Mouse (Mus musculus) G1E (cell line): ENCODE measurements around the gene Ttll3. TPM values are rescaled to one million over a fixed set of nuclear protein-coding genes. Genes with fewer than 3 reads are reported as not detected.

Experiments
- ATAC-seq: 2 replicates; pipeline ENCODE4 v1.8.0; 2016; ENCODE audit warnings: mild to moderate bottlenecking; ENCODE audit not compliant: insufficient number of reproducible peaks, poor library complexity, low FRiP score, severe bottlenecking; ENCODE audit errors: extremely low read depth
- DNase-seq: peaks from one replicate; pipeline ENCODE4 v3.0.0; 2012; ENCODE audit warnings: low spot score
- H3K27me3 ChIP-seq: 2 replicates; pipeline ENCODE4 v1.6.1; 2012; ENCODE audit warnings: mild to moderate bottlenecking, low read length, inconsistent platforms; ENCODE audit not compliant: insufficient read depth
- H3K36me3 ChIP-seq: replicated peaks from 2 replicates; pipeline ENCODE3; 2012; ENCODE audit warnings: mild to moderate bottlenecking, inconsistent platforms
- H3K4me1 ChIP-seq: 2 replicates; pipeline ENCODE4 v1.6.1; 2012; ENCODE audit warnings: low read depth, low read length, inconsistent platforms, mixed read lengths; ENCODE audit not compliant: insufficient read depth
- H3K4me3 ChIP-seq: 2 replicates; pipeline ENCODE4 v1.5.1; 2012; ENCODE audit warnings: low read depth, mild to moderate bottlenecking, inconsistent platforms, low read length, moderate library complexity, mixed read lengths
- H3K9me3 ChIP-seq: replicated peaks from 2 replicates; pipeline ENCODE4 v1.6.1; 2012; ENCODE audit warnings: inconsistent platforms
- CTCF ChIP-seq: IDR thresholded peaks from 2 replicates; pipeline ENCODE4 v1.5.1; 2012; ENCODE audit warnings: low read depth, low read length, inconsistent platforms, mixed read lengths
- GATA1 ChIP-seq: IDR thresholded peaks from 2 replicates; pipeline ENCODE4 v1.6.1; 2012; ENCODE audit warnings: borderline replicate concordance, low read length, inconsistent platforms, mixed read lengths
- GATA2 ChIP-seq: IDR thresholded peaks from 2 replicates; pipeline ENCODE4 v1.6.1; 2012; ENCODE audit warnings: low read depth, low read length, inconsistent platforms, borderline replicate concordance
- POLR2AphosphoS5 ChIP-seq: IDR thresholded peaks from 2 replicates; pipeline ENCODE4 v1.6.1; 2012; ENCODE audit warnings: low read depth, low read length, inconsistent platforms; ENCODE audit not compliant: insufficient replicate concordance
- TAL1 ChIP-seq: conservative IDR thresholded peaks from 2 replicates; pipeline ENCODE4 v1.6.1; 2012; ENCODE audit warnings: low read depth, low read length, inconsistent platforms, mixed read lengths
- polyA plus RNA-seq: library from polyadenylated mRNA; stranded (reverse); fragments of >175 nt; gene quantifications from 2 replicates; pipeline ENCODE4 v1.2.3, GENCODE M21; 2012
- total RNA-seq, 2 experiments: library from RNA; stranded (forward) in 1 of 2; stranded (reverse) in 1 of 2; fragments of 200-1000 nt in 1 of 2; fragments of >200 nt in 1 of 2; fragmentation: Nextera tagmentation in 1 of 2; gene quantifications; 2 replicates each; pipeline ENCODE4 v1.2.3; 2014 to 2017

The Ttll3 gene
- total and polyA plus RNA-seq, 3 experiments: 15.1 to 47.6 (median 20.5) TPM

DNA sequence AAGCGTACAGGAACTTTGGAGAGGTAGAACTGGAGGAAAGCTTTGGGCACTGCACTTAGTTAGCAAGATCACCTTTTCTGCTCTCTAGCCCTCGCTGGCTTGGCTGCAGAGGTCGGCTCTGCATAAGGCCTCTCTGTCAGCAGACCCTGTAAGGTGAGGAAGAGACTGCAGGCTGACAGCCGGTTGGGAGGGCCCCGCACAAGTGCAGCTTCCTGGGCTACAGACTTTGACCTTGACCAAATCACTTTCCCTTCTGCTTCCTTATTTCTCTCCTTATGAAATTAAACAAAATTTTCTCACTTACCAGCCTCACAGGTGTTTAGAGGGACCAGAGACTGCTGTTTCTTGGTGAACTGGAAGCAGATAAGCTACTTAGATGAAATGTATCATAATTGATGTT is 65.9 kb downstream of the Ttll3 start:
- ATAC-seq: no peak
- Histone ChIP-seq H3K36me3 (no peaks in the 10 kb centered on the region), H3K4me1 (no peaks in the 10 kb centered on the region), H3K4me3 (no peak overlapping the region), H3K9me3 (no peaks in the 10 kb centered on the region), H3K27me3 (peaks cover 35% of the 10 kb centered on the region)
- no peak for DNase-seq
- no peak for TF ChIP-seq TAL1
- TF ChIP-seq POLR2AphosphoS5: no peak
- no peak for TF ChIP-seq GATA1
- TF ChIP-seq GATA2: no peak
- TF ChIP-seq CTCF: no peak

DNA sequence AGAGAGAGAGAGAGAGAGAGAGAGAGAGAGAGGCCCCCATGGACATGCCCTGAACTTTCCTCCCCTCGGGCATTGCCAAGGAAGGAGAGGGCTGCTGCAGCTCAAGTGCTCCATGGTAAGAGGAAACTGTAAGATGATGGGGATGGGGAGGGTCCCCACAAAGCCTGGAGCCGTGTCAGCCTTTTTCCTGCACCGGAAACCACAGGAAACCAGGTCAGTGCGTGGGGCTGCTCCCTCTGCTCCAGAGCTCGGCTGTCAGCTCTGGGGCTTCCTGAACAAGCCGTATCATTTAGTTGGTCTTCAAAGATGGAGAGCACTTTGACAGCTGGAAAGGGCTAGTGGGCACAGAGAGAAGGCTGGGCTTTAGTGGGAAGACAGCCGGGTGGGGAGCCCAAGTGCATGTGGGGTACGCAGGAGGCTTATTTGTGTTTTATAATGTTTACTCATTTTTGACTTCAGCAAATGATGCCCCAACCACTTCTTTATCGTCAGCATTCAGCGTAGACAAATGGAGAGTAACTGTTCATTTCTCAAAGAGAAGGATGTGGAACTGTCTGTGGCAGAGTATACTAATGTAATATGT is 69.0 kb downstream of the Ttll3 start, which contains the start of gene Il17re:
Gene Il17re (plus strand): TSS at position 533 of the 583 bp plus-strand sequence.
- Histone ChIP-seq H3K27me3 (peaks cover 43% of the 10 kb centered on the region), H3K4me3 (no peak within 1 kb of the TSS), H3K4me1 (no peaks in the 10 kb centered on the region), H3K36me3 (no peaks in the 10 kb centered on the region), H3K9me3 (no peaks in the 10 kb centered on the region)
- DNase-seq: no peak
- no peak for ATAC-seq
- TF ChIP-seq GATA2 (no peak), TAL1 (no peak), CTCF (no peak), POLR2AphosphoS5 (no peak), GATA1 (no peak)

DNA sequence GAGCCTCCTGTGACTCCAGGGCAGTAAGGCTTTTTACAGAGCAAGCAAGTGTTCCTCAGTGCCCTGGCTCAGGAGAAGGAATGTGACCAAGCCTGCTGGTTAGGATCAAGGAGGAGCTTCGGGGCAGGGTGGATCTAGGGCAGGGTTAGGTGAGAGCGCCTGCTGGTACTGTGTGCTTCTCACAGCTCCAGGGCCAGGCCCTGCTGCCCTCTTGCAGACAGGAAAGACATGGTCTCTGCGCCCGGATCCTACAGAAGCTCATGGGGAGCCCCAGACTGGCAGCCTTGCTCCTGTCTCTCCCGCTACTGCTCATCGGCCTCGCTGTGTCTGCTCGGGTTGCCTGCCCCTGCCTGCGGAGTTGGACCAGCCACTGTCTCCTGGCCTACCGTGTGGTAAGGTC is 69.6 kb downstream of the Ttll3 start:
- no peak overlapping the region for H3K4me3 ChIP-seq
- TF ChIP-seq TAL1 (no peak), GATA2 (no peak), POLR2AphosphoS5 (no peak), CTCF (no peak), GATA1 (no peak)
- DNase-seq (no peak), ATAC-seq (no peak)
- no peaks in the 10 kb centered on the region for H3K36me3 ChIP-seq
- H3K27me3 ChIP-seq: peaks cover 43% of the 10 kb centered on the region
- H3K9me3 ChIP-seq: no peaks in the 10 kb centered on the region
- H3K4me1 ChIP-seq: no peaks in the 10 kb centered on the region

DNA sequence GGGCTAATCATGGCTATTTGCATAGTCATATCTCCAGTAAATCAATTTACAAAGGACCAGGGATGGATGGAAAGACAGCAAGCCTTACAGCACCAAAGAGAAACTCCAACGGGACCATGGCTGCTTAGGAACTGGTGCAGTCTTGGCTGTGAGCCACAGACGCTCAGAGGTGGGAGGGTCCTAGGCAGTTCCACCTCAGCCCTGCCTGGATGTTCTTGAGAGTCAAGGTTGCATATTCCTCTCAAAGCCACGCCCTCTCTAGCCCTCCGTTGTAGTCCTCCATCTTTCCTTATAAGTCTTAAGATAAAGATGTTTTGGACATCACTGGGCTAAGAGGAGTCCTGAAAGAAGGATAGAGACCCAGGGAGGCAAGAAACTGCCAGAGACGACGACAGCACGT is 75.0 kb downstream of the Ttll3 start:
- H3K4me3 ChIP-seq: no peak overlapping the region
- no peak for ATAC-seq
- TF ChIP-seq GATA1: no peak
- TF ChIP-seq TAL1: no peak
- TF ChIP-seq GATA2: no peak
- no peak for TF ChIP-seq CTCF
- no peak for TF ChIP-seq POLR2AphosphoS5
- no peaks in the 10 kb centered on the region for H3K36me3 ChIP-seq
- no peaks in the 10 kb centered on the region for H3K9me3 ChIP-seq
- DNase-seq: no peak
- H3K27me3 ChIP-seq: peaks cover 47% of the 10 kb centered on the region
- H3K4me1 ChIP-seq: peaks cover 4% of the 10 kb centered on the region

Other genes with a start within 250 kb of the Ttll3 start
Only the 20 nearest of the 21 such genes appear.
- not detected in 2 replicates for gene Lhfpl4, start 193.9 kb upstream of the Ttll3 start, total RNA-seq (2014; fragmentation: Nextera tagmentation)
- 0.05 and 0.29 TPM in 2 replicates for gene Lhfpl4, start 193.9 kb upstream of the Ttll3 start, total RNA-seq (2017)
- gene Lhfpl4, start 193.9 kb upstream of the Ttll3 start, polyA plus RNA-seq: not detected in 2 replicates
- gene Mtmr14, start 151.4 kb upstream of the Ttll3 start, total RNA-seq (2014; fragmentation: Nextera tagmentation): 21.1 and 21.8 TPM in 2 replicates
- gene Mtmr14, start 151.4 kb upstream of the Ttll3 start, total RNA-seq (2017): 30.6 and 41.8 TPM in 2 replicates
- gene Mtmr14, start 151.4 kb upstream of the Ttll3 start, polyA plus RNA-seq: 43.2 and 53.7 TPM in 2 replicates
- 0.24 TPM in 1 of 2 replicates, not detected in the other for gene Cpne9, start 107.0 kb upstream of the Ttll3 start, total RNA-seq (2014; fragmentation: Nextera tagmentation)
- gene Cpne9, start 107.0 kb upstream of the Ttll3 start, total RNA-seq (2017): 0.11 TPM in 1 of 2 replicates, not detected in the other
- gene Cpne9, start 107.0 kb upstream of the Ttll3 start, polyA plus RNA-seq: 0.04 TPM in 1 of 2 replicates, not detected in the other
- 46.5 and 56.0 TPM in 2 replicates for gene Brpf1, start 82.1 kb upstream of the Ttll3 start, total RNA-seq (2014; fragmentation: Nextera tagmentation)
- gene Brpf1, start 82.1 kb upstream of the Ttll3 start, total RNA-seq (2017): 26.5 and 26.9 TPM in 2 replicates
- 37.9 and 40.6 TPM in 2 replicates for gene Brpf1, start 82.1 kb upstream of the Ttll3 start, polyA plus RNA-seq
- 30.4 and 56.3 TPM in 2 replicates for gene Ogg1, start 62.3 kb upstream of the Ttll3 start, total RNA-seq (2014; fragmentation: Nextera tagmentation)
- gene Ogg1, start 62.3 kb upstream of the Ttll3 start, total RNA-seq (2017): 10.9 and 11.5 TPM in 2 replicates
- 10.4 and 11.3 TPM in 2 replicates for gene Ogg1, start 62.3 kb upstream of the Ttll3 start, polyA plus RNA-seq
- 0.98 TPM in 1 of 2 replicates, not detected in the other for gene Camk1, start 45.3 kb upstream of the Ttll3 start, total RNA-seq (2014; fragmentation: Nextera tagmentation)
- 0.82 and 1.2 TPM in 2 replicates for gene Camk1, start 45.3 kb upstream of the Ttll3 start, total RNA-seq (2017)
- gene Camk1, start 45.3 kb upstream of the Ttll3 start, polyA plus RNA-seq: 0.07 and 0.10 TPM in 2 replicates
- gene Tada3, start 11.4 kb upstream of the Ttll3 start, total RNA-seq (2014; fragmentation: Nextera tagmentation): 33.2 and 35.2 TPM in 2 replicates
- gene Tada3, start 11.4 kb upstream of the Ttll3 start, total RNA-seq (2017): 15.7 and 18.2 TPM in 2 replicates
- 65.3 and 88.5 TPM in 2 replicates for gene Tada3, start 11.4 kb upstream of the Ttll3 start, polyA plus RNA-seq
- gene Arpc4, start 11.1 kb upstream of the Ttll3 start, total RNA-seq (2014; fragmentation: Nextera tagmentation): 69.7 and 96.4 TPM in 2 replicates
- gene Arpc4, start 11.1 kb upstream of the Ttll3 start, total RNA-seq (2017): 263 and 271 TPM in 2 replicates
- gene Arpc4, start 11.1 kb upstream of the Ttll3 start, polyA plus RNA-seq: 247 and 264 TPM in 2 replicates
- 8.7 and 20.2 TPM in 2 replicates for gene Rpusd3, start 30.1 kb downstream of the Ttll3 start, total RNA-seq (2014; fragmentation: Nextera tagmentation)
- 7.7 and 8.5 TPM in 2 replicates for gene Rpusd3, start 30.1 kb downstream of the Ttll3 start, total RNA-seq (2017)
- 113 TPM in 2 replicates for gene Rpusd3, start 30.1 kb downstream of the Ttll3 start, polyA plus RNA-seq
- not detected in 2 replicates for gene Cidec, start 46.5 kb downstream of the Ttll3 start, total RNA-seq (2014; fragmentation: Nextera tagmentation)
- 0.06 and 0.27 TPM in 2 replicates for gene Cidec, start 46.5 kb downstream of the Ttll3 start, total RNA-seq (2017)
- not detected in 2 replicates for gene Cidec, start 46.5 kb downstream of the Ttll3 start, polyA plus RNA-seq
- gene Jagn1, start 53.3 kb downstream of the Ttll3 start, total RNA-seq (2014; fragmentation: Nextera tagmentation): 19.4 and 21.7 TPM in 2 replicates
- gene Jagn1, start 53.3 kb downstream of the Ttll3 start, total RNA-seq (2017): 12.9 and 14.0 TPM in 2 replicates
- gene Jagn1, start 53.3 kb downstream of the Ttll3 start, polyA plus RNA-seq: 5.6 and 6.3 TPM in 2 replicates
- not detected in 2 replicates for gene Il17re, start 69.2 kb downstream of the Ttll3 start, total RNA-seq (2014; fragmentation: Nextera tagmentation)
- gene Il17re, start 69.2 kb downstream of the Ttll3 start, total RNA-seq (2017): 0.17 and 0.22 TPM in 2 replicates
- gene Il17re, start 69.2 kb downstream of the Ttll3 start, polyA plus RNA-seq: not detected in 2 replicates
- not detected in 2 replicates for gene Il17rc, start 82.2 kb downstream of the Ttll3 start, total RNA-seq (2014; fragmentation: Nextera tagmentation)
- not detected in 2 replicates for gene Il17rc, start 82.2 kb downstream of the Ttll3 start, total RNA-seq (2017)
- 0.07 and 0.17 TPM in 2 replicates for gene Il17rc, start 82.2 kb downstream of the Ttll3 start, polyA plus RNA-seq
- 8.5 and 9.9 TPM in 2 replicates for gene Creld1, start 94.0 kb downstream of the Ttll3 start, total RNA-seq (2014; fragmentation: Nextera tagmentation)
- 5.8 and 7.4 TPM in 2 replicates for gene Creld1, start 94.0 kb downstream of the Ttll3 start, total RNA-seq (2017)
- gene Creld1, start 94.0 kb downstream of the Ttll3 start, polyA plus RNA-seq: 17.3 and 19.8 TPM in 2 replicates
- not detected in 2 replicates for gene Prrt3, start 112.7 kb downstream of the Ttll3 start, total RNA-seq (2014; fragmentation: Nextera tagmentation)
- gene Prrt3, start 112.7 kb downstream of the Ttll3 start, total RNA-seq (2017): under 0.01 and 0.12 TPM in 2 replicates
- gene Prrt3, start 112.7 kb downstream of the Ttll3 start, polyA plus RNA-seq: not detected in 2 replicates
- 54.4 and 56.1 TPM in 2 replicates for gene Emc3, start 142.4 kb downstream of the Ttll3 start, total RNA-seq (2014; fragmentation: Nextera tagmentation)
- 34.8 and 37.1 TPM in 2 replicates for gene Emc3, start 142.4 kb downstream of the Ttll3 start, total RNA-seq (2017)
- 18.8 and 22.9 TPM in 2 replicates for gene Emc3, start 142.4 kb downstream of the Ttll3 start, polyA plus RNA-seq
- gene Fancd2, start 142.4 kb downstream of the Ttll3 start, total RNA-seq (2014; fragmentation: Nextera tagmentation): 47.2 and 83.5 TPM in 2 replicates
- gene Fancd2, start 142.4 kb downstream of the Ttll3 start, total RNA-seq (2017): 32.9 and 41.1 TPM in 2 replicates
- gene Fancd2, start 142.4 kb downstream of the Ttll3 start, polyA plus RNA-seq: 2.2 TPM in 2 replicates
- not detected in 2 replicates for gene Fancd2os, start 211.5 kb downstream of the Ttll3 start, total RNA-seq (2014; fragmentation: Nextera tagmentation)
- 0.16 TPM in 1 of 2 replicates, not detected in the other for gene Fancd2os, start 211.5 kb downstream of the Ttll3 start, total RNA-seq (2017)
- not detected in 2 replicates for gene Fancd2os, start 211.5 kb downstream of the Ttll3 start, polyA plus RNA-seq
- 186 and 193 TPM in 2 replicates for gene Brk1, start 215.5 kb downstream of the Ttll3 start, total RNA-seq (2014; fragmentation: Nextera tagmentation)
- gene Brk1, start 215.5 kb downstream of the Ttll3 start, total RNA-seq (2017): 167 and 180 TPM in 2 replicates
- gene Brk1, start 215.5 kb downstream of the Ttll3 start, polyA plus RNA-seq: 29.2 and 42.6 TPM in 2 replicates
- 9.0 and 12.5 TPM in 2 replicates for gene Vhl, start 234.7 kb downstream of the Ttll3 start, total RNA-seq (2014; fragmentation: Nextera tagmentation)
- 25.4 and 26.1 TPM in 2 replicates for gene Vhl, start 234.7 kb downstream of the Ttll3 start, total RNA-seq (2017)
- gene Vhl, start 234.7 kb downstream of the Ttll3 start, polyA plus RNA-seq: 6.4 and 7.9 TPM in 2 replicates